Mouse (Mus musculus): Measurements from ENCODE around the gene Tex13b. TPM values are rescaled to one million over a fixed set of nuclear protein-coding genes. Genes with fewer than 3 reads are reported as not detected.

The Tex13b gene
- total RNA-seq (2023), result not detected

GRCm38 (mm10) chrX:140813312-140814006, at the start of gene Tex13b:
TSS of gene Tex13b (minus strand) at chrX:140813433.

Other genes starting within 250 kb of the Tex13b start
- 100 to 1,000 TPM; 294 to 546 TPM for gene Tsc22d3, start 212.8 kb downstream of the Tex13b start, total RNA-seq (2023)
- under 1 TPM in 1 of 2 experiments, not detected in 1; 0.07 TPM for gene Mid2, start 148.8 kb downstream of the Tex13b start, total RNA-seq (2023)
- not detected for gene Vsig1, start 94.2 kb upstream of the Tex13b start, total RNA-seq (2023)
- 10 to 100 TPM; 18.3 to 19.4 TPM for gene Psmd10, start 143.3 kb upstream of the Tex13b start, total RNA-seq (2023)
- gene Atg4a, start 143.5 kb upstream of the Tex13b start, total RNA-seq (2023), result 10 to 100 TPM; 10.6 to 13.3 TPM